ENCODE assay signal across 27 mouse cellular contexts in the genomic region with DNA sequence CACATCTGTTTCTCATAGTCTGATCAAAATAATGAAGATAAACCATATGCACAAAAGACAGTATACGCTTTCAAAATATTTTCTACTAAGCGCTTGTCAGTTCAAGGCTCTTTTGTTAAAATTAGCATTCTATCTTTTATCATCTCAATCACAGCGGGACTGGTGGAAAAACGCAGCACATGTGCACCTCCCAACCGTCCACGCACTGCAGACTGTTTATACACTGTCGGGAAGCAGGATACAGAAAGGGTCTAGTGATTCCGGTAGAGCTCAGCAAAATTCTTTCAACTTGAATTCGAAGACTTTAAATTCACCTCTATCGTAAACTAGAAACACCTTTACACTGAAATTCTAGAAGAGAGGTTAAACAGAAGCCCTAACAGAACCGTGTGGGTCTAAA. TPM values are rescaled to one million over a fixed set of nuclear protein-coding genes. Genes with fewer than 3 reads are reported as not detected.
DNase-seq lines count a peak whose midpoint lies in the region; ATAC-seq and TF ChIP-seq lines count a peak whose summit lies in the region.
"Had no signal": no experiment of that assay in that cellular context is flagged by ENCODE, and none has a peak within 500 bp of the region (broad histone marks: within the 10 kb centered on the region; RNA-seq: fewer than 3 reads in every experiment).

No protein-coding gene starts in this region.

- no peaks in the 10 kb centered on the region for H3K9me3 ChIP-seq in embryonic facial prominence, embryonic 11.5 days (replicated peaks; ENCODE audit: control insufficient read depth, low read length)
- H3K9me3 ChIP-seq in embryonic facial prominence, embryonic 10.5 days = no peaks in the 10 kb centered on the region
- H3K9me3 ChIP-seq in forebrain, embryonic 16.5 days (ENCODE audit: control insufficient read depth, low read length) = no peaks in the 10 kb centered on the region
- no peaks in the 10 kb centered on the region for H3K9me3 ChIP-seq in forebrain, postnatal 0 days (ENCODE audit: low read length)
- H3K9me3 ChIP-seq in embryonic facial prominence, embryonic 13.5 days = no peaks in the 10 kb centered on the region
- H3K9me3 ChIP-seq: heart, embryonic 12.5 days; heart, embryonic 15.5 days had no signal

- no peak for ATAC-seq in embryonic facial prominence, embryonic 11.5 days (replicated peaks; ENCODE audit: insufficient number of reproducible peaks, low FRiP score, low TSS enrichment, low read depth)
- peak; percentile 47; the same call in 1 of the 2 replicates for ATAC-seq in forebrain, embryonic 16.5 days
- no peak for ATAC-seq in forebrain, postnatal 0 days
- ATAC-seq in embryonic facial prominence, embryonic 13.5 days (ENCODE audit: insufficient number of reproducible peaks, insufficient read depth, low FRiP score, low TSS enrichment, low read depth) = no peak
- ATAC-seq: intestine, postnatal 0 days; Patski had no signal

- no peaks in the 10 kb centered on the region for H3K27me3 ChIP-seq in embryonic facial prominence, embryonic 11.5 days (ENCODE audit: control insufficient read depth, insufficient read depth, low read length)
- H3K27me3 ChIP-seq in embryonic facial prominence, embryonic 10.5 days (replicated peaks; ENCODE audit: low read depth, poor library complexity, severe bottlenecking) = peaks cover 3% of the 10 kb centered on the region; the same call in 1 of the 2 replicates
- no peaks in the 10 kb centered on the region for H3K27me3 ChIP-seq in forebrain, embryonic 16.5 days (replicated peaks; ENCODE audit: control insufficient read depth, insufficient read depth, low read length)
- no peaks in the 10 kb centered on the region for H3K27me3 ChIP-seq in forebrain, postnatal 0 days (ENCODE audit: insufficient read depth, low read length)
- H3K27me3 ChIP-seq in embryonic facial prominence, embryonic 13.5 days = no peaks in the 10 kb centered on the region
- H3K27me3 ChIP-seq: CH12.LX; heart, embryonic 12.5 days; heart, embryonic 15.5 days; Patski had no signal

- H3K4me1 ChIP-seq in embryonic facial prominence, embryonic 11.5 days (ENCODE audit: control insufficient read depth, insufficient read depth, low read length) = no peaks in the 10 kb centered on the region
- H3K4me1 ChIP-seq in embryonic facial prominence, embryonic 10.5 days = peaks cover 26% of the 10 kb centered on the region; the same call in 1 of the 2 replicates
- H3K4me1 ChIP-seq in forebrain, embryonic 16.5 days (replicated peaks; ENCODE audit: control insufficient read depth, insufficient read depth, low read length) = no peaks in the 10 kb centered on the region; the same call in 1 of the 2 replicates
- no peaks in the 10 kb centered on the region for H3K4me1 ChIP-seq in forebrain, postnatal 0 days (ENCODE audit: insufficient read depth)
- peaks cover 23% of the 10 kb centered on the region for H3K4me1 ChIP-seq in embryonic facial prominence, embryonic 13.5 days
- H3K4me1 ChIP-seq: heart, embryonic 12.5 days; heart, embryonic 15.5 days had no signal

- H3K4me3 ChIP-seq in embryonic facial prominence, embryonic 11.5 days (ENCODE audit: low read depth, low read length) = no peak overlapping the region
- no peak overlapping the region for H3K4me3 ChIP-seq in embryonic facial prominence, embryonic 10.5 days
- no peak overlapping the region for H3K4me3 ChIP-seq in forebrain, embryonic 16.5 days (replicated peaks; ENCODE audit: low read length)
- no peak overlapping the region for H3K4me3 ChIP-seq in forebrain, postnatal 0 days (ENCODE audit: low read depth, low read length)
- H3K4me3 ChIP-seq in embryonic facial prominence, embryonic 13.5 days = no peak overlapping the region
- H3K4me3 ChIP-seq: erythroblast, embryonic 14.5 days; heart, embryonic 12.5 days; heart, embryonic 15.5 days had no signal

- TF ChIP-seq POLR2A in brain, embryonic 14.5 days (IDR thresholded peaks at IDR 0.05; ENCODE audit: borderline replicate concordance, extremely low read depth, insufficient read depth, insufficient read length, poor library complexity, severe bottlenecking) = no peak

- WGBS in embryonic facial prominence, embryonic 11.5 days = 33% methylated on average over 11 of the region's 11 CpGs
- WGBS in embryonic facial prominence, embryonic 10.5 days = 52% methylated on average over 11 of the region's 11 CpGs
- WGBS in forebrain, embryonic 16.5 days = 55% methylated on average over 11 of the region's 11 CpGs
- WGBS in forebrain, postnatal 0 days = 50% methylated on average over 11 of the region's 11 CpGs
- 20% methylated on average over 11 of the region's 11 CpGs for WGBS in embryonic facial prominence, embryonic 13.5 days

- H3K36me3 ChIP-seq in embryonic facial prominence, embryonic 11.5 days (replicated peaks; ENCODE audit: control insufficient read depth, insufficient read depth, low read depth, low read length) = no peaks in the 10 kb centered on the region
- no peaks in the 10 kb centered on the region for H3K36me3 ChIP-seq in embryonic facial prominence, embryonic 10.5 days (replicated peaks)
- H3K36me3 ChIP-seq in forebrain, embryonic 16.5 days (ENCODE audit: control insufficient read depth, insufficient read depth) = no peaks in the 10 kb centered on the region
- H3K36me3 ChIP-seq in forebrain, postnatal 0 days (ENCODE audit: insufficient read depth) = no peaks in the 10 kb centered on the region
- no peaks in the 10 kb centered on the region for H3K36me3 ChIP-seq in embryonic facial prominence, embryonic 13.5 days
- H3K36me3 ChIP-seq: G1E; heart, embryonic 12.5 days; heart, embryonic 15.5 days had no signal

- H3K4me2 ChIP-seq in embryonic facial prominence, embryonic 11.5 days (ENCODE audit: low read depth, low read length) = no peak overlapping the region
- H3K4me2 ChIP-seq in forebrain, embryonic 16.5 days (ENCODE audit: low read length) = no peak overlapping the region
- no peak overlapping the region for H3K4me2 ChIP-seq in forebrain, postnatal 0 days (ENCODE audit: low read depth)
- H3K4me2 ChIP-seq in embryonic facial prominence, embryonic 13.5 days = peak overlapping the region; percentile 31; the same call in 1 of the 2 replicates
- H3K4me2 ChIP-seq: heart, embryonic 12.5 days; heart, embryonic 15.5 days; hindbrain, embryonic 14.5 days had no signal

- H3K27ac ChIP-seq in embryonic facial prominence, embryonic 11.5 days (replicated peaks; ENCODE audit: low read depth, low read length) = no peak overlapping the region
- no peak overlapping the region for H3K27ac ChIP-seq in embryonic facial prominence, embryonic 10.5 days (replicated peaks)
- no peak overlapping the region for H3K27ac ChIP-seq in forebrain, embryonic 16.5 days (ENCODE audit: low read length)
- no peak overlapping the region for H3K27ac ChIP-seq in forebrain, postnatal 0 days (ENCODE audit: low read depth, low read length)
- H3K27ac ChIP-seq in embryonic facial prominence, embryonic 13.5 days = no peak overlapping the region
- H3K27ac ChIP-seq: heart, embryonic 15.5 days; hindbrain, embryonic 14.5 days had no signal

- TF ChIP-seq CTCF in forebrain, postnatal 0 days (IDR thresholded peaks at IDR 0.05; ENCODE audit: low read depth) = no peak
- no peak for TF ChIP-seq CTCF in brain, embryonic 14.5 days (IDR thresholded peaks at IDR 0.05; ENCODE audit: borderline replicate concordance, extremely low read depth, insufficient read depth, insufficient read length)

- peak; percentile 55 for DNase-seq in embryonic facial prominence, embryonic 11.5 days (ENCODE audit: low spot score)
- DNase-seq in embryonic facial prominence, embryonic 10.5 days (ENCODE audit: low spot score) = no peak
- DNase-seq in forebrain, postnatal 0 days = no peak
- peak; percentile 30 for DNase-seq in brain, embryonic 14.5 days (ENCODE audit: low read depth)
- no peak for DNase-seq in thymus, postnatal 36 days
- DNase-seq: adrenal gland, postnatal 10 days; adrenal gland, postnatal 36 days; B cell, adult 2 months; cerebellum, adult 11 months; cerebellum, adult 2 months; cerebellum, adult 9-11 months; cerebellum, postnatal 25 days; gastrocnemius, postnatal 25 days; heart, adult 18-20 months; heart, postnatal 10 days; heart, postnatal 36 days; kidney, adult 2 months had no signal

- no peak overlapping the region for H3K9ac ChIP-seq in embryonic facial prominence, embryonic 11.5 days (replicated peaks; ENCODE audit: low read length)
- H3K9ac ChIP-seq in forebrain, embryonic 16.5 days (replicated peaks; ENCODE audit: low read depth, low read length) = no peak overlapping the region
- no peak overlapping the region for H3K9ac ChIP-seq in forebrain, postnatal 0 days
- no peak overlapping the region for H3K9ac ChIP-seq in embryonic facial prominence, embryonic 13.5 days
- H3K9ac ChIP-seq: heart, embryonic 12.5 days; heart, embryonic 15.5 days; hindbrain, embryonic 14.5 days had no signal

RNA-seq across cellular contexts. Expression of gene Mpped2, which starts 27.8 kb away (rescaled TPM):
- polyA plus RNA-seq in embryonic facial prominence, embryonic 11.5 days (2014; fragmentation: Nextera tagmentation; extraction: Ambion mirVana) = 102 and 108 TPM in 2 replicates
- 91.9 and 92.9 TPM in 2 replicates for polyA plus RNA-seq in embryonic facial prominence, embryonic 10.5 days (2016; fragmentation: Nextera tagmentation; extraction: Ambion mirVana)
- 187 and 199 TPM in 2 replicates for polyA plus RNA-seq in forebrain, embryonic 16.5 days (2015; fragmentation: Nextera tagmentation; extraction: Ambion mirVana)
- total RNA-seq in forebrain, postnatal 0 days (2014; rRNA removed) = 63.6 and 65.4 TPM in 2 replicates
- polyA plus RNA-seq in forebrain, postnatal 0 days (2015; fragmentation: Nextera tagmentation; extraction: Ambion mirVana) = 104 TPM in 2 replicates
- polyA plus RNA-seq in brain, embryonic 14.5 days (2012; rRNA removed) = 63.0 and 67.3 TPM in 2 replicates
- 105 and 115 TPM in 2 replicates for polyA plus RNA-seq in embryonic facial prominence, embryonic 13.5 days (2015; fragmentation: Nextera tagmentation; extraction: Ambion mirVana)
- total RNA-seq: CH12.LX had no signal
- polyA plus RNA-seq: erythroblast, embryonic 14.5 days; G1E had no signal

Comparison
In these comparisons a context has a peak if more than half of its experiments do, and no peak if none do; other contexts are left out.
1. DNase-seq: peak in embryonic facial prominence, embryonic 11.5 days (single experiment) and brain, embryonic 14.5 days (single experiment); none in embryonic facial prominence, embryonic 10.5 days (single experiment), forebrain, postnatal 0 days (single experiment) and thymus, postnatal 36 days (0 of 2).